Mouse (Mus musculus): ENCODE measurements around the gene Magohb.

- TF ChIP-seq CTCF (IDR thresholded peaks at IDR 0.05; ENCODE audit: borderline replicate concordance, extremely low read depth, insufficient read depth, insufficient read length) (no peak), POLR2A (IDR thresholded peaks at IDR 0.05; ENCODE audit: borderline replicate concordance, extremely low read depth, insufficient read depth, insufficient read length, poor library complexity, severe bottlenecking) (no peak)
Measured at GRCm38 (mm10) chr6:131245081-131245480, 48.0 kb downstream of the Magohb start.
